Mouse (Mus musculus): ENCODE data around the gene Tgfb3. TPM values are rescaled to one million over a fixed set of nuclear protein-coding genes. Genes with fewer than 3 reads are reported as not detected.
A peak's percentile ranks its signal among the peaks of the same experiment; 100 is the strongest.

Gene Tgfb3
- total and polyA plus RNA-seq, 2 experiments from 2014 or later, result 3.6 to 3.7 TPM

DNA sequence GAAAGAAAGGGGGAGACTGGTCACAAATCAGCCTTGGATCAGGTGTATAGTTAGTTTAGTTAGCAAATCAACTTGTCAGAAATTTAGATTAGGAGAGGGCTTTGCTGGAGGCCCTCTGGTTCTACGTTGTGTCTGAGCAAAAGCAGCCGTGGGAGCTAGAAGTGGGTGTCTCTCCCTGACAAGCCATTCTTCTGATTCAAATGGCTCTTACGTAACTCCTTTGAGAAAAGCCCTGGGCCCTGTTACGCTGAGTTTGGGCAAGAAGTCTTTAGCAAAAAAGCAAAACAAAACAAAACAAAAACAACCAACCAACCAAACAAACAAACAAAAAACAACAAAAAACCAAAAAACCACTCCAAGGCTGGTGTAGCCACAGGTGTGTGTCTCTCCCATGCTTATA is 11.9 kb upstream of the Tgfb3 start:
- H3K9ac ChIP-seq (replicated peaks; ENCODE audit: low read length, poor library complexity, severe bottlenecking), result no peak overlapping the region
- no peaks in the 10 kb centered on the region for H3K9me3 ChIP-seq (ENCODE audit: low read length)
- peaks cover 6% of the 10 kb centered on the region for H3K36me3 ChIP-seq (ENCODE audit: insufficient read depth, low read length)
- peaks cover 3% of the 10 kb centered on the region; the same call in 1 of the 2 replicates for H3K4me1 ChIP-seq (ENCODE audit: insufficient read depth, low read length)
- ATAC-seq (ENCODE audit: low FRiP score) (no peak), DNase-seq (ENCODE audit: low spot score) (no peak)
- no peak overlapping the region for H3K27ac ChIP-seq (ENCODE audit: low read depth, low read length)
- TF ChIP-seq CTCF (IDR thresholded peaks at IDR 0.05), result no peak
- WGBS, result 64% methylated on average over 4 of the region's 4 CpGs
- no peaks in the 10 kb centered on the region for H3K27me3 ChIP-seq (ENCODE audit: insufficient read depth, low read length)
- H3K4me2 ChIP-seq (ENCODE audit: low read depth, low read length, poor library complexity, severe bottlenecking), result no peak overlapping the region
- no peak overlapping the region for H3K4me3 ChIP-seq (ENCODE audit: low read depth, low read length)

DNA sequence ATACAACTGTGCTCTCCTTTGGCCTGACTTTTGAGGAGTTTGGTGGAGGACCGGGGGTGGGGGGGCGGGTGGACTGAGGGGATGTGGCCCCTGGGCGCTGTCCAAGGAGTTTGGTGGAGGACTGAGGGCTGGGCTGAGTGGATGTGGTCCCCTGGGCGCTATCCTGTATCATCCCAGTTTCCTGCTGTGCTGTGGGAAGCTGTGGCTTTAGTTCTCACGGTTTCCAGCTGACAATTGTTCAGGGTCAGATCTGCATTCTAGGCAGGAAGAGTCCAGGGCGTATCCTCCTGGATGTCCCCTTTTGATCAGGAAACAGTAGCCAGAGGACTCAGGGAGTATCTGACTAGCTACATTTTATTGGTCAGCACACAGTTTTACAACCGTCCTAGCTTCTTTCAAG is 9.2 kb upstream of the Tgfb3 start:
- ATAC-seq (ENCODE audit: low FRiP score), result no peak
- WGBS, result 61% methylated on average over 7 of the region's 7 CpGs
- no peak for TF ChIP-seq CTCF (IDR thresholded peaks at IDR 0.05)
- DNase-seq (ENCODE audit: low spot score), result no peak
- no peak overlapping the region for H3K9ac ChIP-seq (replicated peaks; ENCODE audit: low read length, poor library complexity, severe bottlenecking)
- peaks cover 3% of the 10 kb centered on the region; the same call in 1 of the 2 replicates for H3K4me1 ChIP-seq (ENCODE audit: insufficient read depth, low read length)
- no peaks in the 10 kb centered on the region for H3K27me3 ChIP-seq (ENCODE audit: insufficient read depth, low read length)
- H3K9me3 ChIP-seq (ENCODE audit: low read length), result no peaks in the 10 kb centered on the region
- H3K4me2 ChIP-seq (ENCODE audit: low read depth, low read length, poor library complexity, severe bottlenecking), result no peak overlapping the region
- no peak overlapping the region for H3K4me3 ChIP-seq (ENCODE audit: low read depth, low read length)
- H3K27ac ChIP-seq (ENCODE audit: low read depth, low read length), result no peak overlapping the region
- peaks cover 11% of the 10 kb centered on the region for H3K36me3 ChIP-seq (ENCODE audit: insufficient read depth, low read length)

DNA sequence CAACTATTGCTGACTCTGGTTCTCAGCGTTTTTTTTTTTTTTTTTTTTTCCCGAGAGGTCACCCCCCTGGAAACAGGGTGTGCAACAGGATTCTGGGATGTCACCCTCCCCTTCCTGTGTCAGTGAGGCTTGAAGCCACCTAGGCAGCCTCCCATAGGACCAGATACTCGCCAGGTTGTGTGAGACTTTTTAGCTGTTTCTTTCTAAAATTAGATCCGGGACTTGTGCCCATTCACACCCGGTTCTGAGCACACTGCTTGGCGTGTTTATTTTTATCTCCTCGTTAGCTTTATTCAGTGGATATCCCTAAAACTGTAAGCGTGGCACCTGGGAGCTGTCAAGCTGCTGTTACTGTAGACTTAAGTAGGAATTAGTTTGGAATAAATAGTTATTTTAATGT is 7.7 kb upstream of the Tgfb3 start:
- ATAC-seq (ENCODE audit: low FRiP score) (no peak), DNase-seq (ENCODE audit: low spot score) (no peak)
- Histone ChIP-seq H3K36me3 (ENCODE audit: insufficient read depth, low read length) (peaks cover 11% of the 10 kb centered on the region), H3K4me3 (ENCODE audit: low read depth, low read length) (no peak overlapping the region), H3K9ac (replicated peaks; ENCODE audit: low read length, poor library complexity, severe bottlenecking) (no peak overlapping the region), H3K9me3 (ENCODE audit: low read length) (no peaks in the 10 kb centered on the region), H3K27me3 (ENCODE audit: insufficient read depth, low read length) (no peaks in the 10 kb centered on the region), H3K4me2 (ENCODE audit: low read depth, low read length, poor library complexity, severe bottlenecking) (no peak overlapping the region), H3K4me1 (ENCODE audit: insufficient read depth, low read length) (peaks cover 3% of the 10 kb centered on the region; the same call in 1 of the 2 replicates), H3K27ac (ENCODE audit: low read depth, low read length) (no peak overlapping the region)
- 73% methylated on average over 8 of the region's 8 CpGs for WGBS
- no peak for TF ChIP-seq CTCF (IDR thresholded peaks at IDR 0.05)

DNA sequence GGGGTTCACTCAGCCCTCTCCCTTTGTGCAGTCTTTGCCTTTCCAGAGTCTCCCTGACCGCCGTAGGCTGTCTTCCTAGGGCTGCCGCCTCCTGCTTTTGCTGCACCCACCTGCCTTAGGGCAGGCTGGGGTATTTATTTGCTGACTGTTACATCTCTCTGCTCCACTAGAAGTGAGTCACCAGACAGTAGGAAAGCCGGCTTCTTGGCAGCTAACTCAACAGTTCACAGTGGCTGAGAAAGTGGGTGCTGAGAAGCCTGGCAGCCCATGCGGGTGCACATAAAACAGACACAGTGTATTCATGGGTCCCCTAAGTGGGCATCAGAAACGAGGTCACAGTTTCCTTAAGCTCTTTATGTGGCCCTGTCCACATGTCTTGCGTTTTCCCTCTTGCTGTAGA is 7.0 kb upstream of the Tgfb3 start:
- H3K4me3 ChIP-seq (ENCODE audit: low read depth, low read length), result no peak overlapping the region
- ATAC-seq (ENCODE audit: low FRiP score), result no peak
- 90% methylated on average over 7 of the region's 7 CpGs for WGBS
- H3K4me1 ChIP-seq (ENCODE audit: insufficient read depth, low read length), result no peaks in the 10 kb centered on the region
- no peak overlapping the region for H3K4me2 ChIP-seq (ENCODE audit: low read depth, low read length, poor library complexity, severe bottlenecking)
- DNase-seq (ENCODE audit: low spot score), result no peak
- H3K27ac ChIP-seq (ENCODE audit: low read depth, low read length), result no peak overlapping the region
- no peaks in the 10 kb centered on the region for H3K27me3 ChIP-seq (ENCODE audit: insufficient read depth, low read length)
- H3K9me3 ChIP-seq (ENCODE audit: low read length), result no peaks in the 10 kb centered on the region
- no peak overlapping the region for H3K9ac ChIP-seq (replicated peaks; ENCODE audit: low read length, poor library complexity, severe bottlenecking)
- H3K36me3 ChIP-seq (ENCODE audit: insufficient read depth, low read length), result peaks cover 11% of the 10 kb centered on the region
- no peak for TF ChIP-seq CTCF (IDR thresholded peaks at IDR 0.05)

GRCm38 (mm10) chr12:86082481-86083012 is 3.7 kb upstream of the Tgfb3 start, which contains the start of gene Ift43:
Ift43 (plus strand) TSS chr12:86082541.
- Histone ChIP-seq H3K27ac (ENCODE audit: low read depth, low read length) (no peak within 1 kb of the TSS), H3K36me3 (ENCODE audit: insufficient read depth, low read length) (peaks cover 7% of the 10 kb centered on the region; the same call in 1 of the 2 replicates), H3K27me3 (ENCODE audit: insufficient read depth, low read length) (no peaks in the 10 kb centered on the region), H3K4me2 (ENCODE audit: low read depth, low read length, poor library complexity, severe bottlenecking) (peak within 1 kb of the TSS; percentile 69), H3K4me1 (ENCODE audit: insufficient read depth, low read length) (peaks cover 4% of the 10 kb centered on the region; the same call in 1 of the 2 replicates), H3K9ac (replicated peaks; ENCODE audit: low read length, poor library complexity, severe bottlenecking) (peak within 1 kb of the TSS; percentile 59), H3K4me3 (ENCODE audit: low read depth, low read length) (peak within 1 kb of the TSS; percentile 60), H3K9me3 (ENCODE audit: low read length) (no peaks in the 10 kb centered on the region)
- DNase-seq (ENCODE audit: low spot score) (peak; percentile 90), ATAC-seq (ENCODE audit: low FRiP score) (peak; percentile 53)
- TF ChIP-seq CTCF (IDR thresholded peaks at IDR 0.05), result no peak
- WGBS, result 0% methylated on average over 34 of the region's 35 CpGs

GRCm38 (mm10) chr12:86079202-86079667 is 394 bp upstream of the Tgfb3 start:
- peak; percentile 93 for TF ChIP-seq CTCF (IDR thresholded peaks at IDR 0.05)
- H3K36me3 ChIP-seq (ENCODE audit: insufficient read depth, low read length), result no peaks in the 10 kb centered on the region

More at GRCm38 (mm10) chr12:86079202-86079667, 394 bp upstream of the Tgfb3 start:
- peak overlapping the region; percentile 43 for H3K4me3 ChIP-seq (ENCODE audit: low read depth, low read length)
- 0 out of 2 replicates have a peak overlapping the region, but pooled peaks have one; percentile 28 for H3K27ac ChIP-seq (ENCODE audit: low read depth, low read length)
- 2% methylated on average over 31 of the region's 31 CpGs for WGBS
- peak overlapping the region; percentile 94 for H3K4me2 ChIP-seq (ENCODE audit: low read depth, low read length, poor library complexity, severe bottlenecking)
- peaks cover 7% of the 10 kb centered on the region; the same call in 1 of the 2 replicates for H3K4me1 ChIP-seq (ENCODE audit: insufficient read depth, low read length)
- DNase-seq (ENCODE audit: low spot score) (peak; percentile 91), ATAC-seq (ENCODE audit: low FRiP score) (peak; percentile 79)
- H3K27me3 ChIP-seq (ENCODE audit: insufficient read depth, low read length), result peaks cover 16% of the 10 kb centered on the region; the same call in 1 of the 2 replicates
- H3K9me3 ChIP-seq (ENCODE audit: low read length), result no peaks in the 10 kb centered on the region
- peak overlapping the region; percentile 37; the same call in 1 of the 2 replicates for H3K9ac ChIP-seq (replicated peaks; ENCODE audit: low read length, poor library complexity, severe bottlenecking)
